Mouse (Mus musculus) megakaryocyte, embryonic 14.5 days (primary cell): Measurements from ENCODE around the gene Hsd17b2. TPM values are rescaled to one million over a fixed set of nuclear protein-coding genes. Genes with fewer than 3 reads are reported as not detected.
"Not testable (repeated sequence)": the region's sequence is repeated elsewhere in the genome, so short reads cannot be mapped to it uniquely, and the experiment has no call there.

Experiments
- H3K27me3 ChIP-seq: replicated peaks from 2 replicates; pipeline ENCODE3; 2012; ENCODE audit warnings: inconsistent platforms
- H3K36me3 ChIP-seq: replicated peaks from 2 replicates; pipeline ENCODE3; 2012; ENCODE audit warnings: low read length, inconsistent platforms, mixed read lengths
- H3K4me1 ChIP-seq: 2 replicates; pipeline ENCODE4 v1.6.1; 2012; ENCODE audit warnings: inconsistent platforms
- H3K4me3 ChIP-seq: replicated peaks from 2 replicates; pipeline ENCODE3; 2012; ENCODE audit warnings: moderate library complexity, mild to moderate bottlenecking, inconsistent platforms
- H3K9me3 ChIP-seq: 2 replicates; pipeline ENCODE4 v1.6.1; 2012; ENCODE audit warnings: inconsistent platforms
- FLI1 ChIP-seq: IDR thresholded peaks from 2 replicates; pipeline ENCODE4 v1.6.1; 2012; ENCODE audit warnings: low read length, inconsistent platforms, mixed read lengths
- GATA1 ChIP-seq: IDR thresholded peaks from 3 replicates; pipeline ENCODE4 v1.6.1; 2012; ENCODE audit warnings: mixed read lengths, low read length, inconsistent platforms, borderline replicate concordance
- polyA plus RNA-seq: library from polyadenylated mRNA; stranded (reverse); fragments of >175 nt; gene quantifications from 2 replicates; pipeline ENCODE4 v1.2.3, GENCODE M21; 2012; ENCODE audit warnings: low replicate concordance; ENCODE audit not compliant: insufficient read depth

The Hsd17b2 gene
- polyA plus RNA-seq, 1 experiment, result not detected

DNA sequence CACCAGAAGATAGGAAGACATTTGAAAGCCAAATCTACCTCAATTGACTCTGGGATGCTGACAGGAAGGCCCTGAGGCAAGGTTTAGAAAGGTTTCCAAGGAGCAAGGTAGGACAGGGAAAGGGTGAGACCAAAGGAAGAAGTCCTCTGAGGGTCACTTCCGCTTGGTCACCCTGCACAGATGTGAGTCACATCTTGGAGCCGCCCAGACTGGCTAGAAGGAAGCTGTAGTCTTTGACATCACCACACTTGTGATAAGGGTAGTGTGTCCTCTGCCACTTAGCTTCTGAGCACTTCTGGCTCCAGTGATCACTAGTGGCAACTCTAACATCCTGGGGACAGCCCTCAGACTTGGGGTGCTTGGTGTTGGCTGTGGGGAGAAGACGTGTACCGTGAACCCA is 4.4 kb downstream of the Hsd17b2 start:
- Histone ChIP-seq H3K9me3 (no peaks in the 10 kb centered on the region), H3K27me3 (peaks cover 4% of the 10 kb centered on the region), H3K4me3 (no peak overlapping the region), H3K4me1 (peaks cover 3% of the 10 kb centered on the region; the same call in 1 of the 2 replicates), H3K36me3 (no peaks in the 10 kb centered on the region)
- TF ChIP-seq GATA1 (no peak), FLI1 (no peak)

- no peaks in the 10 kb centered on the region for H3K36me3 ChIP-seq
- peaks cover 42% of the 10 kb centered on the region for H3K9me3 ChIP-seq
- H3K4me1 ChIP-seq, result no peaks in the 10 kb centered on the region
- H3K4me3 ChIP-seq, result no peak overlapping the region
- TF ChIP-seq FLI1 (no peak), GATA1 (no peak)
- H3K27me3 ChIP-seq, result no peaks in the 10 kb centered on the region
Measured at GRCm38 (mm10) chr8:117712226-117712625, 10.5 kb downstream of the Hsd17b2 start.

- no peaks in the 10 kb centered on the region for H3K36me3 ChIP-seq
- H3K4me1 ChIP-seq, result no peaks in the 10 kb centered on the region
- no peaks in the 10 kb centered on the region for H3K27me3 ChIP-seq
- H3K9me3 ChIP-seq, result peaks cover 52% of the 10 kb centered on the region
- no peak overlapping the region for H3K4me3 ChIP-seq
- TF ChIP-seq GATA1 (no peak), FLI1 (no peak)
Measured at GRCm38 (mm10) chr8:117714604-117715003, 12.9 kb downstream of the Hsd17b2 start.

DNA sequence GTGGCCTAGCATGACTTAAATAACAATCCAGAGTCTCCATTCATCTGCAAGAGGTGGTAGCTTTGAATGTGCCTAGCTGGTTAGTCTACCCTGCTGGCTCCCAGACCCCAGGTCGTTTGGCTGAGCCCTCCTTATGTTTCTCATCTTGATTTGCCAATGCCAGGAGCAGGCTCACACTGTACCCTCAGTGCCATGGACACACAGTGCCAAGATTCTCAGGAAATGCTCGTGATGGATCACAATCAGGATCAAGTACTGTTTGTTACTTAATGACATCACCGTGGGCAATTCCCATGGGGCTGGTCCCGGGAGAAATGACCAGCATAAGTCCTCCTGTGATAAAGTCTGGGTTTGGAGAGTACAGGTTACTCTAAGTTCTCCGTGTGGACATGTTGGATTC is 14.2 kb downstream of the Hsd17b2 start:
- Histone ChIP-seq H3K4me1 (no peaks in the 10 kb centered on the region), H3K36me3 (no peaks in the 10 kb centered on the region), H3K27me3 (no peaks in the 10 kb centered on the region), H3K9me3 (peaks cover 56% of the 10 kb centered on the region), H3K4me3 (no peak overlapping the region)
- TF ChIP-seq GATA1, result no peak
- no peak for TF ChIP-seq FLI1

DNA sequence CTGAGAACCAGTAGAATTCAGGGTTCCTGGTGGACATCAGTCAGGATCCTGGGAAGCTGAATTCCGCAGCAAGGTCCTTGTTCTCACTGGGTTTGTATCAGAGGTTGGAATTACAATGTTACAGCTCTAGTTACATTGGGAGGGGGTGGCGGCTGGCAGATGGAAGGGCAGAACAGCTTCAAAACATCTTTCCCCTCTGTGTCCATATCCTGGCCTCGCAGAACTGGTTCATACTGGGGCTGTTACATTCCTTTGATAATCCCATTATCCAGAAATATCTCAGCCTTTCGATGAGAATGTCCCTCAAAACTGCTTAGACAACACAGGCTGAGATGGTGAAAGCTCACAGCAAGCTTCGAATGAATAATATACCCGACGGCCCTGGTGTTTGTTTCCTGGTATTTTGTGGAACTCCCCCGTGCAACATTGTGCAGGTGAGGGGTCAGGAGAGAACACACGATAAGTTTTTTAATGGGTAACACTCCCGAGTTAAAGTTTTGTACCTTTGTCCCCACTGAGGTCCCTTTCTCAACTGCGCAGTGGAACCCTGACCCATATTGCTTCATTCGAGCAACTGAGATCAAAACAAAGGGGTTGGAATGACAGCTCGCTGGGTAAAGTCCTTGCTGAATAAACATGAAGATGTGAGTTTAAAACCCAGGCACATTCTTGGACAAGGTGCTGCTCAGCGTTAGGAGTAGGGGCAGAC is 16.6 kb downstream of the Hsd17b2 start:
- H3K4me3 ChIP-seq, result no peak overlapping the region
- no peaks in the 10 kb centered on the region for H3K27me3 ChIP-seq
- no peaks in the 10 kb centered on the region for H3K4me1 ChIP-seq
- H3K36me3 ChIP-seq, result no peaks in the 10 kb centered on the region
- peaks cover 63% of the 10 kb centered on the region for H3K9me3 ChIP-seq
- TF ChIP-seq FLI1 (no peak), GATA1 (no peak)

- H3K9me3 ChIP-seq, result peaks cover 13% of the 10 kb centered on the region
- no peak for TF ChIP-seq FLI1
- H3K27me3 ChIP-seq, result peaks cover 3% of the 10 kb centered on the region
- H3K36me3 ChIP-seq, result no peaks in the 10 kb centered on the region
- no peak overlapping the region for H3K4me3 ChIP-seq
- H3K4me1 ChIP-seq, result peaks cover 6% of the 10 kb centered on the region
Measured at GRCm38 (mm10) chr8:117726467-117726866, 24.8 kb downstream of the Hsd17b2 start.

DNA sequence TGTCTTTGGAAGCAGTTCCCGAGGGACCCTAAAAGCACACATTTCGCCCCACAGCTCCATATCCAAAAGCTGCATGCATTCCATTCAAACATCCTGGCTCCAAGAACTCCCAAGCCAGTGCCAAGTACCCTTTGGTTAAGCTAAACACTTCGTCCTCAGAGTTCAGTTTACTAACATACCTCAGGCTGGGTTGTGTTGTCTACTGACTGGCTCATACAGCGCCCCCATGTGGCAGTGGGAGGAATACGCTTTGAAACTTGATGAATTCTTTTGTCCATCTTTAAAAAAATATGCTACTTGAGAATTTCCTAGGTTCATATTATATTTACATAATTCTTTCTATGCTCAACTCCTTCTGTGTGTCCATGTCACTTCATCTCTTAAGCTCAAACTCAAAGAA is 25.9 kb downstream of the Hsd17b2 start:
- no peak overlapping the region for H3K4me3 ChIP-seq
- no peak for TF ChIP-seq FLI1
- TF ChIP-seq GATA1, result no peak
- H3K27me3 ChIP-seq, result peaks cover 3% of the 10 kb centered on the region
- H3K9me3 ChIP-seq, result peaks cover 3% of the 10 kb centered on the region
- H3K36me3 ChIP-seq, result no peaks in the 10 kb centered on the region
- peaks cover 6% of the 10 kb centered on the region for H3K4me1 ChIP-seq

DNA sequence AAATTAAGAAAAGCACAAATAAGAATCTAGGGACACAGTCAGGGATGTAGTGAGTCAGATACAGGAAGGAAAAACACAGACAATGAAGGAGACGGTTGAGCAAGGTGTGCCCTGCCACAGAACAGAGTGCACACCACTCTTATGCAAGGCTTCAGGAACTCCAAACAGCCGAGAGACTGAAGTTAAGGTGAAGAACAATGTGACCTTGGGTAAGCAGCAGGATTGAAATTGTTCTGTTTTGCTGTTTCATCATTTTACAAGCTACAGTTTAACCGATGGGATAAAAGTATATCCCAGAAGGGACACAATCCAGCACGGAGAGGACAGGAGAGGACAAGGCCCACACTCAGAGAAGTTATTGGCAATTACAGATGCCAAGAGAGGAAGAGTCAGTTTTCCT is 26.5 kb downstream of the Hsd17b2 start:
- H3K9me3 ChIP-seq, result no peaks in the 10 kb centered on the region; the same call in 1 of the 2 replicates
- TF ChIP-seq GATA1, result no peak
- no peak for TF ChIP-seq FLI1

GRCm38 (mm10) chr8:117730980-117731379 is 29.3 kb downstream of the Hsd17b2 start:
- TF ChIP-seq FLI1, result no peak
- TF ChIP-seq GATA1, result no peak
- no peaks in the 10 kb centered on the region for H3K36me3 ChIP-seq
- peaks cover 6% of the 10 kb centered on the region for H3K4me1 ChIP-seq
- peak overlapping the region; percentile 56 for H3K4me3 ChIP-seq
- no peaks in the 10 kb centered on the region for H3K9me3 ChIP-seq
- peaks cover 3% of the 10 kb centered on the region for H3K27me3 ChIP-seq

More for the DNA sequence above, 26.5 kb downstream of the Hsd17b2 start:
- H3K4me1 ChIP-seq, result peaks cover 6% of the 10 kb centered on the region
- no peak overlapping the region for H3K4me3 ChIP-seq
- peaks cover 3% of the 10 kb centered on the region for H3K27me3 ChIP-seq
- H3K36me3 ChIP-seq, result no peaks in the 10 kb centered on the region

GRCm38 (mm10) chr8:117736657-117737175 is 35.0 kb downstream of the Hsd17b2 start:
- TF ChIP-seq FLI1 (no peak), GATA1 (no peak)
- no peaks in the 10 kb centered on the region for H3K9me3 ChIP-seq
- H3K36me3 ChIP-seq, result no peaks in the 10 kb centered on the region
- H3K4me3 ChIP-seq, result no peak overlapping the region
- no peaks in the 10 kb centered on the region for H3K4me1 ChIP-seq
- no peaks in the 10 kb centered on the region for H3K27me3 ChIP-seq

DNA sequence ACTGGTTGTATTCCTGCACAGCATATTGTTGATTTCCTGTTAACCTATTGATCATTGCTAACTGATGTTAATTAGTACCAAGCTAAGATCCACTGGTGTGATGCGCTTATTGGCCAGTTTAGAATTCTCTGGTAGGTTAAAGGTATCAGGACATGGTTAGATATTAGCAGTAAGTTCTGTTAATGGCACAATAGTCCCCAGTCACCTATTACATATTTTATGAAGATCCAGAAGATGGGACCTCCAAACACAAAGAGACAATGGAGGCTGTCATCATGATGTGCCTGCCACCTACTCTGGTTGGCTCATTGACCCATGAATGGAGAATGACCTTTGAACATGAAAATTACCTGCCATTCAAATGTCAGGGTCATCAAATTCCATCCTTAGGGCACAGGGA is 36.5 kb downstream of the Hsd17b2 start:
- not testable (repeated sequence) for H3K27me3 ChIP-seq, H3K4me1 ChIP-seq, H3K9me3 ChIP-seq, H3K4me3 ChIP-seq, H3K36me3 ChIP-seq
